Mouse (Mus musculus) MEL (cell line): ENCODE data around the gene Fam184a. TPM values are rescaled to one million over a fixed set of nuclear protein-coding genes. Genes with fewer than 3 reads are reported as not detected.

Experiments used
- DNase-seq: peaks from one replicate; pipeline ENCODE4 v3.0.0; 2011; ENCODE audit warnings: low read depth, low spot score
- H3K27ac ChIP-seq: 2 replicates; pipeline ENCODE4 v1.5.1; 2012; ENCODE audit warnings: low read depth, mild to moderate bottlenecking, control low read depth, low read length, moderate library complexity; ENCODE audit not compliant: control insufficient read depth
- H3K27me3 ChIP-seq, 2 experiments: fragments of 150-350 bp in 1 of 2; sonication (generic) in 1 of 2; 2 replicates each; pipeline ENCODE4 v1.6.1; 2012; ENCODE audit warnings: low read length in 2 of 2, mild to moderate bottlenecking in 2 of 2, improper control_type of control experiment in 1 of 2, moderate library complexity in 1 of 2; ENCODE audit not compliant: insufficient read depth in 2 of 2, control insufficient read depth in 1 of 2
- H3K36me3 ChIP-seq, 2 experiments: 2 replicates each; pipeline ENCODE4 v1.6.1; 2012 to 2014; ENCODE audit warnings: low read length in 2 of 2, improper control_type of control experiment in 1 of 2, inconsistent platforms in 1 of 2, mild to moderate bottlenecking in 1 of 2; ENCODE audit not compliant: insufficient read depth in 2 of 2, control insufficient read depth in 1 of 2
- H3K4me1 ChIP-seq, 2 experiments: fragments of 150-350 bp in 1 of 2; sonication (generic) in 1 of 2; 2 replicates each; pipeline ENCODE4 v1.6.1; 2012; ENCODE audit warnings: low read length in 2 of 2, improper control_type of control experiment in 1 of 2, mild to moderate bottlenecking in 1 of 2; ENCODE audit not compliant: insufficient read depth in 2 of 2, control insufficient read depth in 1 of 2
- H3K4me3 ChIP-seq, 2 experiments: fragments of 150-350 bp in 1 of 2; sonication (generic) in 1 of 2; 2 replicates each; pipeline ENCODE4 v1.5.1; 2012; ENCODE audit warnings: low read depth in 2 of 2, low read length in 2 of 2, mild to moderate bottlenecking in 2 of 2, moderate library complexity in 2 of 2, control low read depth in 1 of 2, improper control_type of control experiment in 1 of 2; ENCODE audit not compliant: control insufficient read depth in 1 of 2, insufficient read depth in 1 of 2
- H3K79me2 ChIP-seq: 2 replicates; pipeline ENCODE4 v1.6.1; 2012; ENCODE audit warnings: mild to moderate bottlenecking, low read length, moderate library complexity; ENCODE audit not compliant: control insufficient read depth, poor library complexity, insufficient read depth
- H3K9ac ChIP-seq: 2 replicates; pipeline ENCODE4 v1.6.1; 2012; ENCODE audit warnings: low read depth, mild to moderate bottlenecking, control low read depth, low read length, moderate library complexity; ENCODE audit not compliant: control insufficient read depth, poor library complexity, severe bottlenecking
- H3K9me3 ChIP-seq: fragments of 150-350 bp; sonication (generic); replicated peaks from 2 replicates; pipeline ENCODE4 v1.6.1; 2012; ENCODE audit warnings: mild to moderate bottlenecking, low read length, improper control_type of control experiment, moderate library complexity; ENCODE audit not compliant: insufficient read depth
- CHD1 ChIP-seq: IDR thresholded peaks from 2 replicates; pipeline ENCODE4 v1.6.1; 2012; ENCODE audit warnings: low read depth, mild to moderate bottlenecking, inconsistent platforms, low read length, improper control_type of control experiment
- CTCF ChIP-seq, 3 experiments: IDR thresholded peaks in 2 of 3; conservative IDR thresholded peaks in 1 of 3; 2 replicates each; pipeline ENCODE4 v1.5.1; 2011 to 2012; ENCODE audit warnings: low read length in 3 of 3, low read depth in 2 of 3, mild to moderate bottlenecking in 2 of 3, improper control_type of control experiment in 1 of 3, inconsistent platforms in 1 of 3, mixed read lengths in 1 of 3, moderate library complexity in 1 of 3; ENCODE audit not compliant: control insufficient read depth in 1 of 3, insufficient read depth in 1 of 3, poor library complexity in 1 of 3, severe bottlenecking in 1 of 3
- ELF1 ChIP-seq: IDR thresholded peaks from 2 replicates; pipeline ENCODE4 v1.6.1; 2014; ENCODE audit warnings: low read depth, mild to moderate bottlenecking, inconsistent platforms, low read length, improper control_type of control experiment, moderate library complexity
- EP300 ChIP-seq, 2 experiments: IDR thresholded peaks; 2 replicates each; pipeline ENCODE4 v1.6.1; 2011; ENCODE audit warnings: improper control_type of control experiment in 2 of 2, low read length in 2 of 2, low read depth in 1 of 2, mild to moderate bottlenecking in 1 of 2
- ETS1 ChIP-seq: IDR thresholded peaks from 2 replicates; pipeline ENCODE4 v1.6.1; 2012; ENCODE audit warnings: low read depth, mild to moderate bottlenecking, inconsistent platforms, low read length, improper control_type of control experiment, moderate library complexity
- GATA1 ChIP-seq: IDR thresholded peaks from 2 replicates; pipeline ENCODE4 v1.6.1; 2011; ENCODE audit warnings: low read depth, low read length, improper control_type of control experiment
- JUND ChIP-seq: IDR thresholded peaks from 2 replicates; pipeline ENCODE4 v1.6.1; 2011; ENCODE audit warnings: low read depth, mild to moderate bottlenecking, improper control_type of control experiment, low read length
- KAT2A ChIP-seq: conservative IDR thresholded peaks from 2 replicates; pipeline ENCODE4 v1.6.1; 2012; ENCODE audit warnings: low read depth, low read length, improper control_type of control experiment, inconsistent platforms
- MAX ChIP-seq: IDR thresholded peaks from 2 replicates; pipeline ENCODE4 v1.6.1; 2011; ENCODE audit warnings: low read length, improper control_type of control experiment
- MYB ChIP-seq: IDR thresholded peaks from 2 replicates; pipeline ENCODE4 v1.6.1; 2011; ENCODE audit warnings: mild to moderate bottlenecking, low read depth, low read length, improper control_type of control experiment
- NELFE ChIP-seq: IDR thresholded peaks from 2 replicates; pipeline ENCODE4 v1.6.1; 2011; ENCODE audit warnings: low read depth, low read length, improper control_type of control experiment
- POLR2AphosphoS5 ChIP-seq: IDR thresholded peaks from 2 replicates; pipeline ENCODE4 v1.6.1; 2012; ENCODE audit warnings: low read depth, borderline replicate concordance, mild to moderate bottlenecking, inconsistent platforms, low read length, moderate library complexity, mixed read lengths
- RCOR1 ChIP-seq: IDR thresholded peaks from 2 replicates; pipeline ENCODE4 v1.6.1; 2012; ENCODE audit warnings: low read depth, mild to moderate bottlenecking, inconsistent platforms, low read length, improper control_type of control experiment
- SIN3A ChIP-seq: IDR thresholded peaks from 2 replicates; pipeline ENCODE4 v1.6.1; 2012; ENCODE audit warnings: low read length, improper control_type of control experiment, inconsistent platforms
- SMC3 ChIP-seq: IDR thresholded peaks from 2 replicates; pipeline ENCODE4 v1.6.1; 2011; ENCODE audit warnings: low read depth, low read length, improper control_type of control experiment
- TCF12 ChIP-seq: IDR thresholded peaks from 2 replicates; pipeline ENCODE4 v1.6.1; 2014; ENCODE audit warnings: low read depth, mild to moderate bottlenecking, inconsistent platforms, low read length, improper control_type of control experiment, moderate library complexity
- USF1 ChIP-seq: IDR thresholded peaks from 2 replicates; pipeline ENCODE4 v1.6.1; 2014; ENCODE audit warnings: low read depth, mild to moderate bottlenecking, inconsistent platforms, low read length, improper control_type of control experiment, moderate library complexity
- ZC3H11A ChIP-seq: IDR thresholded peaks from 2 replicates; pipeline ENCODE4 v1.6.1; 2012; ENCODE audit warnings: low read depth, mild to moderate bottlenecking, inconsistent platforms, low read length, improper control_type of control experiment
- polyA plus RNA-seq, 2 experiments: library from polyadenylated mRNA; stranded (reverse) in 1 of 2; unstranded in 1 of 2; fragments of >175 nt in 1 of 2; fragments of >200 nt in 1 of 2; gene quantifications; 2 replicates each; pipeline versions ENCODE4 v1.2.1 to v1.2.4; 2012; ENCODE audit warnings: low replicate concordance in 2 of 2, low read depth in 1 of 2; ENCODE audit not compliant: insufficient read length in 2 of 2, insufficient read depth in 1 of 2, missing spikeins in 1 of 2
- total RNA-seq: library from RNA; depleted of rRNA; stranded (reverse); fragments of 300-350 nt; gene quantifications from 2 replicates; pipeline ENCODE4 v1.2.3, GENCODE M21; 2012

The Fam184a gene
- total and polyA plus RNA-seq, 3 experiments: not detected

- Histone ChIP-seq H3K36me3 (peaks cover 0 to 13% of the 10 kb centered on the region in 2 experiments; a peak in 2 of 4 replicates), H3K9ac (no peak overlapping the region), H3K4me1 (peaks cover 4 to 13% of the 10 kb centered on the region in 2 experiments), H3K4me3 (no peak overlapping the region), H3K9me3 (no peaks in the 10 kb centered on the region), H3K79me2 (no peaks in the 10 kb centered on the region), H3K27me3 (no peaks in the 10 kb centered on the region), H3K27ac (no peak overlapping the region)
- no peak for DNase-seq
- TF ChIP-seq MAX (no peak), NELFE (no peak), CTCF (IDR thresholded peaks at IDR 0.05 in 2 of 3, conservative IDR thresholded peaks at IDR 0.05 in 1 of 3; ENCODE audit: control insufficient read depth in 1 of 3, insufficient read depth in 1 of 3, low read depth in 2 of 3, low read length in 3 of 3, poor library complexity in 1 of 3, severe bottlenecking in 1 of 3) (no peak), ETS1 (no peak), CHD1 (no peak), USF1 (no peak), JUND (no peak), ZC3H11A (no peak), KAT2A (no peak)
Observed at GRCm38 (mm10) chr10:53694757-53695156, 56.2 kb downstream of the Fam184a start.

GRCm38 (mm10) chr10:53691263-53691662 lies 59.7 kb downstream of the Fam184a start:
- Histone ChIP-seq H3K27ac (no peak overlapping the region), H3K4me3 (no peak overlapping the region), H3K79me2 (no peaks in the 10 kb centered on the region), H3K27me3 (no peaks in the 10 kb centered on the region), H3K9ac (no peak overlapping the region), H3K36me3 (peaks cover 0 to 13% of the 10 kb centered on the region in 2 experiments; a peak in 2 of 4 replicates), H3K9me3 (no peaks in the 10 kb centered on the region), H3K4me1 (peaks cover 4 to 14% of the 10 kb centered on the region in 2 experiments)
- DNase-seq: peak; percentile 57
- TF ChIP-seq ELF1 (no peak), EP300 (IDR thresholded peaks at IDR 0.05; ENCODE audit: low read depth in 1 of 2, low read length in 2 of 2) (peak; percentile 71 to 78), POLR2AphosphoS5 (no peak), GATA1 (peak; percentile 82), ETS1 (peak; percentile 60; the same call in 1 of the 2 replicates), TCF12 (peak; percentile 41; the same call in 1 of the 2 replicates)

- Histone ChIP-seq H3K79me2 (no peaks in the 10 kb centered on the region), H3K4me1 (peaks cover 4 to 14% of the 10 kb centered on the region in 2 experiments), H3K27me3 (no peaks in the 10 kb centered on the region; a peak in 1 of 4 replicates), H3K4me3 (no peak overlapping the region), H3K9me3 (no peaks in the 10 kb centered on the region), H3K9ac (no peak overlapping the region), H3K36me3 (peaks cover 0 to 13% of the 10 kb centered on the region in 2 experiments; a peak in 2 of 4 replicates), H3K27ac (no peak overlapping the region)
- no peak for DNase-seq
- TF ChIP-seq RCOR1 (no peak), ETS1 (no peak), SIN3A (no peak), USF1 (no peak), SMC3 (no peak), MYB (no peak), EP300 (IDR thresholded peaks at IDR 0.05; ENCODE audit: low read depth in 1 of 2, low read length in 2 of 2) (no peak), CTCF (IDR thresholded peaks at IDR 0.05 in 2 of 3, conservative IDR thresholded peaks at IDR 0.05 in 1 of 3; ENCODE audit: control insufficient read depth in 1 of 3, insufficient read depth in 1 of 3, low read depth in 2 of 3, low read length in 3 of 3, poor library complexity in 1 of 3, severe bottlenecking in 1 of 3) (no peak), KAT2A (no peak)
Observed at GRCm38 (mm10) chr10:53688952-53689584, 61.9 kb downstream of the Fam184a start.
